Mouse (Mus musculus): ENCODE results near the gene Xirp1.

- TF ChIP-seq CTCF (IDR thresholded peaks at IDR 0.05; ENCODE audit: control insufficient read depth, insufficient read depth, insufficient read length) (no peak), FOSL1 (IDR thresholded peaks at IDR 0.05; ENCODE audit: insufficient read depth, low read length, poor library complexity, severe bottlenecking) (no peak), MYOD1 (IDR thresholded peaks at IDR 0.05; ENCODE audit: control insufficient read depth, insufficient read length, low read depth) (no peak), USF1 (IDR thresholded peaks at IDR 0.05; ENCODE audit: low read depth) (no peak), CEBPB (IDR thresholded peaks at IDR 0.05; ENCODE audit: low read depth) (no peak)
Observed at GRCm38 (mm10) chr9:119980770-119981182, 42.6 kb downstream of the Xirp1 start.
